8 mouse cellular contexts compared by ENCODE assay signal in the genomic region with DNA sequence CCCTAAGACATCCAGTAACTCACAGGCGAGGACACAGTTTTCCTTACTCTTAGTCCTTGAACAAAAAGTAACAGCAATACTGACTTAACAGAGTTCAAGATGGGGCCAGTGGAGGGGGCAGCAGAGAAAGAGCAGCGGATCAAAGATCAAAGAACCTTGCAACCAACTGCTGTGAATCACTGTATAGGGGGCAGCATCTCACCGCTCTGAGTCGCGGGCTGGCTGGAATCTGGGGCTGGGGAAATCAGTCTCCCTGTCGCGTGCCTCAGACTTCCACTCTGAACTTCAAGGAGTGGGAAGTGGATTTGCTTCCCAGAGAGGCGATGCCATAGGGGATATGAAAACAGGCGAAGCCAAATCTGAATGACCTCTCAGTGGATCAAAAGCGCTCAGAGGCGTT. TPM values are rescaled to one million over a fixed set of nuclear protein-coding genes. Genes with fewer than 3 reads are reported as not detected.
DNase-seq lines count a peak whose midpoint lies in the region; ATAC-seq and TF ChIP-seq lines count a peak whose summit lies in the region.

No protein-coding gene starts in this region.

- peak overlapping the region; percentile 87 for H3K4me3 ChIP-seq in hindbrain, embryonic 10.5 days
- no peak overlapping the region for H3K4me3 ChIP-seq in liver, embryonic 16.5 days (ENCODE audit: low read depth, low read length)
- H3K4me3 ChIP-seq in small intestine, adult 2 months (ENCODE audit: low read depth, low read length), result peak overlapping the region; percentile 2; the same call in 1 of the 2 replicates

- no peak overlapping the region for H3K27ac ChIP-seq in hindbrain, embryonic 10.5 days
- no peak overlapping the region for H3K27ac ChIP-seq in liver, embryonic 16.5 days (ENCODE audit: low read length)
- peak overlapping the region; percentile 95; the same call in 1 of the 2 replicates for H3K27ac ChIP-seq in small intestine, adult 2 months (ENCODE audit: insufficient read depth, low read depth, low read length)

- peak overlapping the region; percentile 99 for H3K4me2 ChIP-seq in liver, embryonic 16.5 days (ENCODE audit: low read depth, low read length)

- peak; percentile 17 for DNase-seq in left cerebral cortex, postnatal 4 days
- DNase-seq in left cerebral cortex, adult 9 months (ENCODE audit: low spot score in 2 of 2), result no peak
- DNase-seq in embryo, embryonic 11 days, result peak; percentile 81
- peak; percentile 58 for DNase-seq in hindbrain, embryonic 10.5 days (ENCODE audit: low spot score)
- no peak for DNase-seq in layer of hippocampus, adult 18-20 months (ENCODE audit: low spot score in 2 of 2)
- no peak for DNase-seq in urinary bladder, postnatal 14 days (ENCODE audit: low spot score)

- peaks cover 43% of the 10 kb centered on the region for H3K4me1 ChIP-seq in hindbrain, embryonic 10.5 days (replicated peaks)
- H3K4me1 ChIP-seq in liver, embryonic 16.5 days (ENCODE audit: control insufficient read depth, low read depth, low read length), result peaks cover 29% of the 10 kb centered on the region
- H3K4me1 ChIP-seq in small intestine, adult 2 months (ENCODE audit: control insufficient read depth, insufficient read depth, insufficient read length, low read length), result peaks cover 8% of the 10 kb centered on the region; the same call in 1 of the 2 replicates

- no peak for ATAC-seq in liver, embryonic 16.5 days (ENCODE audit: low read depth)

- no peak overlapping the region for H3K9ac ChIP-seq in liver, embryonic 16.5 days (ENCODE audit: low read depth, low read length)

- no peak for TF ChIP-seq POLR2A in small intestine, adult 2 months (IDR thresholded peaks at IDR 0.05; ENCODE audit: low read depth, low read length)

- H3K36me3 ChIP-seq in hindbrain, embryonic 10.5 days, result no peaks in the 10 kb centered on the region
- no peaks in the 10 kb centered on the region for H3K36me3 ChIP-seq in liver, embryonic 16.5 days (ENCODE audit: control insufficient read depth, insufficient read depth)
- no peaks in the 10 kb centered on the region for H3K36me3 ChIP-seq in small intestine, adult 2 months (ENCODE audit: control insufficient read depth, insufficient read depth, low read length)

- peak; percentile 27; the same call in 1 of the 2 replicates for TF ChIP-seq CTCF in small intestine, adult 2 months (IDR thresholded peaks at IDR 0.05; ENCODE audit: extremely low read depth, insufficient read length, insufficient replicate concordance, low read depth, low read length)

- intact Hi-C loops in left cerebral cortex, postnatal 4 days (cut with DNase I), result no loop called here

- H3K27me3 ChIP-seq in hindbrain, embryonic 10.5 days (ENCODE audit: insufficient read depth, poor library complexity, severe bottlenecking), result peaks cover 38% of the 10 kb centered on the region
- peaks cover 28% of the 10 kb centered on the region for H3K27me3 ChIP-seq in liver, embryonic 16.5 days (ENCODE audit: control insufficient read depth, insufficient read depth, low read depth, low read length)
- H3K27me3 ChIP-seq in small intestine, adult 2 months (ENCODE audit: control insufficient read depth, insufficient read depth, low read length), result no peaks in the 10 kb centered on the region

- under 1% methylated on average over 11 of the region's 11 CpGs for WGBS in hindbrain, embryonic 10.5 days
- WGBS in liver, embryonic 16.5 days (ENCODE audit: insufficient replicate concordance), result 6% methylated on average over 11 of the region's 11 CpGs
- WGBS in small intestine, adult 2 months, result 2% methylated on average over 11 of the region's 11 CpGs

- H3K9me3 ChIP-seq in hindbrain, embryonic 10.5 days, result no peaks in the 10 kb centered on the region
- no peaks in the 10 kb centered on the region for H3K9me3 ChIP-seq in liver, embryonic 16.5 days (replicated peaks; ENCODE audit: control insufficient read depth, low read length)

RNA-seq across cellular contexts. Expression of gene Pip5k1b, which starts 1.8 kb away (rescaled TPM):
- 1 to 10 TPM; 3.6 to 5.6 TPM for total RNA-seq in left cerebral cortex, postnatal 4 days (2021)
- polyA plus RNA-seq in hindbrain, embryonic 10.5 days (2016; fragmentation: Nextera tagmentation; extraction: Ambion mirVana), result 0.82 and 2.2 TPM in 2 replicates
- polyA plus RNA-seq in liver, embryonic 16.5 days (2015; fragmentation: Nextera tagmentation; extraction: Ambion mirVana), result 8.3 and 8.7 TPM in 2 replicates
- 7.1 and 23.3 TPM in 2 replicates for polyA plus RNA-seq in small intestine, adult 2 months (2012; rRNA removed)
- total RNA-seq in layer of hippocampus, adult 18-20 months (2021), result 10 to 100 TPM; 70.0 to 70.8 TPM

Comparison
In these comparisons a context has a peak if more than half of its experiments do, and no peak if none do; other contexts are left out.
1. DNase-seq: peak in left cerebral cortex, postnatal 4 days (single experiment), embryo, embryonic 11 days (single experiment) and hindbrain, embryonic 10.5 days (single experiment); none in left cerebral cortex, adult 9 months (0 of 2), layer of hippocampus, adult 18-20 months (0 of 2) and urinary bladder, postnatal 14 days (single experiment).